Mouse (Mus musculus): ENCODE results near the gene Slc41a3.

The Slc41a3 gene

DNA sequence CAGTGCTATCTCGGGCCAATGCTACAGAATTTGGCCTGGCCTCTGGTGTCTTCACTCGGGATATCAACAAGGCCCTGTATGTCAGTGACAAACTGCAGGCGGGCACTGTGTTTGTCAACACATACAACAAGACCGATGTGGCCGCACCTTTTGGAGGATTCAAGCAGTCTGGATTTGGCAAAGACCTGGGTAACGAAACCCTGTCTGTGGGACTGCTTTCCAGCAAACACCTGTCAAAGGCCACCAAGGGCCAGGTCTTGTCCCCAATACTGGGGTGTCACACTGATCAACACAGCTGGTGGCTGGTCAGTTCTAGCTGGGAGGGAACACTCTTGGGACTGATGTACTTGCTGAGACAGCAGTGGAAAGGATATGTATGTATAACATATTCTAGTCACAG lies 6.3 kb upstream of the Slc41a3 start:
- DNase-seq, result no peak

DNA sequence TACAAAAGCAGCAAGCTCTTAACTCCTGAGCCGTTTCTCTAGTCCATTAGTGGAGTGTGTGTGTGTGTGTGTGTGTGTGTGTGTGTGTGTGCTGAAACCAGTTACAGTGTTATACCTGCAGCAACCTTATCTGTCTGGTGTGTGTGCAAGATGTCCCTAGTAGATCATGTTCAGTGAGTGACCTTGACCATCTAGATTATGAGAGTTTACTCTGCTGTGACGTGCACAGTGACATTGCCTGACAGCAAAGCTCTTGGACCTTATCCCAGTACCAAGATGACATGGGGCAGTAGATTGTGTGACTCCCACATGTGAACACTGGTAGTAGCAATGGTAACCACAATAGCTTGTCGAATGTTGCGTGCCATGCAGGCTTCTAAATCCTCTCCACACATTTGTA lies 4.2 kb upstream of the Slc41a3 start:
- DNase-seq, result no peak

- no peak for DNase-seq
Observed at GRCm38 (mm10) chr6:90601736-90602135, 2.8 kb upstream of the Slc41a3 start.

- no peak for DNase-seq
Observed at GRCm38 (mm10) chr6:90602304-90602703, 2.2 kb upstream of the Slc41a3 start.

GRCm38 (mm10) chr6:90603126-90603525 lies 1.4 kb upstream of the Slc41a3 start:
- no peak for DNase-seq

- DNase-seq, result no peak
Observed at GRCm38 (mm10) chr6:90604130-90604529, 395 bp upstream of the Slc41a3 start.

GRCm38 (mm10) chr6:90605298-90605665 lies 757 bp downstream of the Slc41a3 start:
- no peak for DNase-seq

DNA sequence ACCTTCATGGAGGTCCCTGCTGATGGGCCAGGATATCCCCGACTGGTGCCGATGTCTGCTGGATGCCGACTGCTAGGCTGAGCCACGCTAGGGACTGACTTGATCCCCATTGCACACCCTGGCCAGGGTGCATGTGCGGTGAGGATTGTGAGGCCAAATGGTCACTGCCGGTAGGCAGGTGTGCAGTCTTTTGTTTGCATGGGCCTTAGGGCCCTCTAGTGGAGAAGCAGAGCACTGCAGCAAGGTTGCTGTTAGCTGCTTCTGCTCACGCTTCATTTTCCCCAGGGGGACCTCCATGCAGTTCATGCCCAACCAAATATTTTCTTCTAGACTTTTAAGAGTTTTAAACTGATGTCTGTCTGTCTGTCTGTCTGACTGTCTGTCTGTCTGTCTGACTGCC lies 2.0 kb downstream of the Slc41a3 start:
- DNase-seq, result peak; percentile 63

DNA sequence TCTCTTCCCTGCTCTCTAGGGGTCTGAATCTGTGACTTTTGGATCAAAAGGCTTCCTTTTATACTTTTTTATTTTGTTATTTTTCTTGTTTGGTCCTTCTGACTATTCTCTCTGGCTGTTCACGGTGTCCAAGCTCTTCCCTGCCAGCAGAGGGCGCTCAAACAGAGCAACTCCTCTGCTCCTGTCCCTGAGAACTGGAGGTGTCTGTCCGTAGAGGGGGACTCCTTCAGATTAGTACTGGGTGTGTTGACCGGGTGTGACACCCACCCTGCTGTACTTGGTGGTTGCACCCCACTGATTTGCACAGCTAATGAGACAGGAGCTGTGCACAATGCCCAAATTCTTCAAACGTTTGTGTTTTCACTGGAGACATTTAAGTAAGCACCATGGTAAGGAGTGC lies 2.7 kb downstream of the Slc41a3 start:
- peak; percentile 51 for DNase-seq

DNA sequence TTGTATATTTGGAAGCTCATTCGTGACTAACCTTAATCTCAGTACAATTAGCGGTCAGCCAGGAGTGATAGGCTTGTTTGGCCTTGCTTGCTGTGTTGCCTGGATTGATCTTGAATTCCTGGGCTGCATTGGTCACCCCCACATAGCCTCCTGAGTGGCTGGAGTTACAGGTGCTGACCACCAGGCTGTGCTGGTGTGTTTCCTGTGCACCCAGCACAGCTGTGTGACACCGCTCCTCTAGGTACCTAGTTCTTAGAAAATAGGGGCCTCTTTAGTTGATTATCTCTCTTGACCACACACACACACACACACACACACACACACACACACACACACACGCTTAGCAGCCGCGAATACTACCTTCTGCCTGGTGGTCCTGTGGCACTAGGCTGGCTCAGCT lies 3.7 kb downstream of the Slc41a3 start:
- no peak for DNase-seq

GRCm38 (mm10) chr6:90610248-90610647 lies 5.7 kb downstream of the Slc41a3 start:
- no peak for DNase-seq

GRCm38 (mm10) chr6:90613277-90613676 lies 8.8 kb downstream of the Slc41a3 start:
- DNase-seq, result no peak

GRCm38 (mm10) chr6:90615362-90615761 lies 10.8 kb downstream of the Slc41a3 start:
- DNase-seq, result no peak

DNA sequence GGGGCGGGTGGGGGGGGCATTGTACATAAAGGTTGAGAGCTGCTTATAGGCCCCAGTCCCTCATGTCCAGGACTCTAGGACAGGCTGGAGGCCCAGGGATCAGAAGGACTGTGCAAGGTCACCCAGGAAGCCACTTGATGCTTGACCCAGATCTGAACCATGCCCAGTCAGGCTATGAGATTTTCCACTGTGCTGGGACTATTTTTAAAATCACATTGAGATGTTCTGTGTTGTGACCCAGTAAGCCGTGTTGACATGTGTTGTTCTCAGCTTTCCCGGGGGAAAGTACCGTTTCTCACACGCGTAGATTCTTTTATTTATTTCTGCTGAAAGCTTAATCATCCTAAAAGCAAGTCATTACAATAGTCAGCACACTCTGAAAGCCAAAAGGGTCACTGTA lies 11.5 kb downstream of the Slc41a3 start:
- no peak for DNase-seq

DNA sequence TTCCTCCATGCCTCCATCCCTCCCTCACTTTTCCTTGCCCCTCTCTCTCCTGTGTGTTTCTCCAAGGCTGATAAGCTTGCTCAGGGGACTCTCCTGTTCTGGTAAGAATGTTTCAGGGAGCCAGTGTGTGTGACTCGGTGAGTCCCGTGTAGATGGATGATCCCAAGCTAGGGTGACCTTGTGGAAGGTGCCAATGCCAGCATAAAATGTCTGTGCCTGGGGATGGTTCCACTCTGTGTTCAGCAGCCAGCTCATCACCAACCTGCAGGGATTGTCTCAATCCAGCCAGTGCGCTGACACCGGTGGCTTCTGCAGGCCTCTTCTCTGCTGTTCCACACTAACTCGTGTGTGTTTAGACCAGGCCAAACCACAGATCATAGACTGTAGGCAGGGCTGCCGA lies 12.0 kb downstream of the Slc41a3 start:
- DNase-seq, result no peak

GRCm38 (mm10) chr6:90618274-90618673 lies 13.7 kb downstream of the Slc41a3 start:
- DNase-seq, result no peak

- no peak for DNase-seq
Observed at GRCm38 (mm10) chr6:90618821-90619636, 14.5 kb downstream of the Slc41a3 start.

- no peak for DNase-seq
Observed at GRCm38 (mm10) chr6:90619936-90620335, 15.4 kb downstream of the Slc41a3 start.

- DNase-seq, result no peak
Observed at GRCm38 (mm10) chr6:90620791-90621583, 16.5 kb downstream of the Slc41a3 start.

DNA sequence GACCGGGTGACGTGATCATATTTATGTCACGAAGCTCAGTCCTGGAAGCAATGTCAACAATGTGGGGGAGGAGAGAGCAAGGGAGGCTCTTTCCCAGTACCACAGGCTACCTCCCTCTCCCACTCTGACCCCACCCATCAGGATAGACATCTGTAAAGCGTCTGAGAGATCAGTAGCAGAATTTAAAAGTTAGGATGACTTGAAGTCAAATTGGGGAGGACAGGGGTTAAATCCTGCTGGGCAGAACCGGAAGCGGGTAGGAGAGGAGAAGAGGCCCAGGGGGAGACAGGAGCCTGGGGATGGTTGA lies 17.0 kb downstream of the Slc41a3 start:
- no peak for DNase-seq

- no peak for DNase-seq
Observed at GRCm38 (mm10) chr6:90622758-90623455, 18.4 kb downstream of the Slc41a3 start.

- DNase-seq, result no peak
Observed at GRCm38 (mm10) chr6:90623456-90623836, 18.9 kb downstream of the Slc41a3 start.

- DNase-seq, result no peak
Observed at GRCm38 (mm10) chr6:90624184-90624583, 19.7 kb downstream of the Slc41a3 start.

- DNase-seq, result no peak
Observed at GRCm38 (mm10) chr6:90624733-90625132, 20.2 kb downstream of the Slc41a3 start.

Data from cerebellum, adult 8-10 months (tissue).